Mouse (Mus musculus): ENCODE results near the gene Cdc25a. TPM values are rescaled to one million over a fixed set of nuclear protein-coding genes. Genes with fewer than 3 reads are reported as not detected.

The Cdc25a gene
- polyA plus RNA-seq, 2 experiments: 10.8 to 11.9 TPM

DNA sequence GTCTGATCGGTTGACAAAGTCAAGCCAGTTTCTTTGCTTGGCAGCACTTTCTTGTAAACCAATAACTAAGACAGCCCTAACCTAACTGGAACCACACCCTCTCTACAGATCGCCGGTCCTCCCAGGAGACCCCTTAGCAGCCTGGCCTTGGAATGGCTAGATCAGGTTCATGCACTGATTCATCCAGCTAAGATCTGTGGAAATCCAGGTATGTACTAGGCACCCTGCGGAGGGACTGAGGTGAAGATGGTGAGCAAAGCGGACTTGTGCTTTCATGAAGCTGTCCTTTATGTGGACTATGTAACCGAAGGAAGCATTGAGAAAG, 42.3 kb upstream of the Cdc25a start:
- peak overlapping the region; percentile 79 for H3K9ac ChIP-seq (replicated peaks)
- WGBS (ENCODE audit: insufficient replicate concordance): 5% methylated on average over 6 of the region's 6 CpGs
- peak overlapping the region; percentile 98 for H3K4me2 ChIP-seq (ENCODE audit: low read depth)
- no peak for DNase-seq (ENCODE audit: low read depth in 3 of 3, low spot score in 3 of 3)
- no peak overlapping the region; the same call in 1 of the 2 replicates for H3K27ac ChIP-seq
- peak overlapping the region; percentile 70 to 96 for H3K4me3 ChIP-seq (ENCODE audit: insufficient read depth in 1 of 2, low read depth in 2 of 2, low read length in 2 of 2)
- TF ChIP-seq CTCF (IDR thresholded peaks at IDR 0.05; ENCODE audit: low read depth): no peak
- no peak for TF ChIP-seq EP300 (IDR thresholded peaks at IDR 0.05; ENCODE audit: low read depth)
- no peaks in the 10 kb centered on the region for H3K27me3 ChIP-seq (ENCODE audit: control insufficient read depth, insufficient read depth, low read length)
- no peaks in the 10 kb centered on the region for H3K36me3 ChIP-seq (replicated peaks; ENCODE audit: control insufficient read depth, insufficient read depth, low read depth)
- peaks cover 4 to 10% of the 10 kb centered on the region in 2 experiments; a peak in 2 of 4 replicates for H3K4me1 ChIP-seq (replicated peaks; ENCODE audit: control insufficient read depth in 2 of 2, insufficient read depth in 2 of 2, low read length in 1 of 2)
- no peak; the same call in 1 of the 2 replicates for ATAC-seq (ENCODE audit: insufficient read depth)
- no peaks in the 10 kb centered on the region for H3K9me3 ChIP-seq (ENCODE audit: control insufficient read depth, low read length)

DNA sequence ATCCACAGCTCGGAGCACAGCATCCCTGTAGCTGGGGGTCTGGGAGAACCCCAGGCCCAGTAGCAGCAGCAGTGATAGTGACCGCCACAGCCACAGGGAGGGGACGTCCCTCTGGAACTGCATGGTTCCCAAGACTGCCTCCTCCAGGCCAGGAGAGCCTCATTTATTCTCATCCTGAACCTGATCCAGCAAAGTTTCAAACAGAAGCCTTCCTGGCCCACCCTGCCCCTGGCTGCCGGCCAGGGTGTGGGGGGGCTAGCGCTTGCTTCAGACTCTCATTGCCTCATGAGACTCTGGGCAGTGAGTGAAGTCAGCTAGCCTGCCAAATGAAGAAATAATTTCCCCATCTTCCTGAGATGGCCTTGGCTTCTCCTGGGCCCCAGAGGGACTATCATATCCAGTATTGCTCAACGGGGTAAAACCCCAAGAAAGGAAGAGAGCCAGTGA, 26.0 kb upstream of the Cdc25a start, which contains the start of gene Camp:
Gene Camp, minus strand, starts transcription at position 306 of the 447 bp plus-strand sequence.
- H3K36me3 ChIP-seq (replicated peaks; ENCODE audit: control insufficient read depth, insufficient read depth, low read depth): no peaks in the 10 kb centered on the region
- DNase-seq (ENCODE audit: low read depth in 3 of 3, low spot score in 3 of 3) (no peak), ATAC-seq (ENCODE audit: insufficient read depth) (no peak)
- no peaks in the 10 kb centered on the region for H3K27me3 ChIP-seq (ENCODE audit: control insufficient read depth, insufficient read depth, low read length)
- H3K4me2 ChIP-seq (ENCODE audit: low read depth): no peak within 1 kb of the TSS
- no peak within 1 kb of the TSS for H3K9ac ChIP-seq (replicated peaks)
- no peak within 1 kb of the TSS for H3K4me3 ChIP-seq (ENCODE audit: insufficient read depth in 1 of 2, low read depth in 2 of 2, low read length in 2 of 2)
- H3K4me1 ChIP-seq (replicated peaks; ENCODE audit: control insufficient read depth in 2 of 2, insufficient read depth in 2 of 2, low read length in 1 of 2): 0 out of 4 replicates have a peak, but pooled peaks cover 0 to 2% of the 10 kb centered on the region in 2 experiments
- H3K27ac ChIP-seq: no peak within 1 kb of the TSS
- H3K9me3 ChIP-seq (ENCODE audit: control insufficient read depth, low read length): no peaks in the 10 kb centered on the region
- TF ChIP-seq CTCF (IDR thresholded peaks at IDR 0.05; ENCODE audit: low read depth) (no peak), EP300 (IDR thresholded peaks at IDR 0.05; ENCODE audit: low read depth) (no peak)
- WGBS (ENCODE audit: insufficient replicate concordance): 65% methylated on average over 6 of the region's 6 CpGs

DNA sequence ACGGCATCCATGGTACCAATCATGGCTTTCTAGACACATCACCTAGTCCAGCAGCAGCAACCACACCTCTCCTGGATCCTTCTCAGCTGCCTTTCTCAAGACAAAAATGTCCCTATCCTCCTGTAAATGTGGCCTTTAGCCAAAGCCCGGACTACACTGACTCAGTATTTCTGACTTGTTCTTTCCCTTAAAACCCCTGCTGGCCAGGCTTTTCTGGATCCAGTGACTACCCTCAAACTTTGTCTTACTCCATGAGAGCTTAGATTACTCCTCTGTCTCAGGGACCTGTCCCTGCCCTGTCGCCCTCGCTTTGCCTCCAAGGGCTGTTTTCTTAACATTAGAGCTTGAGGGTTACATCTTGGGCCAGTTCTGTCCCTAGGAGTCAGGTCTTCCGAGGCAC, 25.3 kb upstream of the Cdc25a start:
- 72% methylated on average over 5 of the region's 5 CpGs for WGBS (ENCODE audit: insufficient replicate concordance)
- Histone ChIP-seq H3K4me3 (ENCODE audit: insufficient read depth in 1 of 2, low read depth in 2 of 2, low read length in 2 of 2) (no peak overlapping the region), H3K4me2 (ENCODE audit: low read depth) (no peak overlapping the region), H3K36me3 (replicated peaks; ENCODE audit: control insufficient read depth, insufficient read depth, low read depth) (no peaks in the 10 kb centered on the region), H3K9ac (replicated peaks) (no peak overlapping the region), H3K4me1 (replicated peaks; ENCODE audit: control insufficient read depth in 2 of 2, insufficient read depth in 2 of 2, low read length in 1 of 2) (0 out of 4 replicates have a peak, but pooled peaks cover 0 to 2% of the 10 kb centered on the region in 2 experiments), H3K9me3 (ENCODE audit: control insufficient read depth, low read length) (no peaks in the 10 kb centered on the region), H3K27me3 (ENCODE audit: control insufficient read depth, insufficient read depth, low read length) (no peaks in the 10 kb centered on the region), H3K27ac (no peak overlapping the region)
- no peak for ATAC-seq (ENCODE audit: insufficient read depth)
- no peak for DNase-seq (ENCODE audit: low read depth in 3 of 3, low spot score in 3 of 3)
- no peak for TF ChIP-seq CTCF (IDR thresholded peaks at IDR 0.05; ENCODE audit: low read depth)
- no peak for TF ChIP-seq EP300 (IDR thresholded peaks at IDR 0.05; ENCODE audit: low read depth)

DNA sequence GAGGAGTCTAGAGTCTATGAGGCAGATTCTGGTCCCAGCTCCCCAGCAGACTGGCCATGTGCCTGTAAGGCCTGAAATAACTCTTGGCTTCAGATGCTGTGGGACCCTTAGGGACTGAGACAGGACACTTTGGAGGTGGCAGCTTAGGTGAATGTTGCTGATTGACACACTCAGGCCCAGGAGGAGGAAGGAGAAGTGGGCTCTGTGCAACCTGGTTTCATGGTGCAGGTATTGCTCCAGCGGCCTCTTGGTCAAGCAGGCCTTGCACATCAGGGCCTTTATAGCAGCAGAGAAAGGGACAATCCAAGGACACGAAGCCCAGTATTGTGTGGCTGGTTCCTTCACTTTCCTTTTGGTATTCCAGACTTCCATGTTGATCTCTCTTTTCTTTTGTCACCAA, 21.0 kb upstream of the Cdc25a start:
- Histone ChIP-seq H3K27me3 (ENCODE audit: control insufficient read depth, insufficient read depth, low read length) (no peaks in the 10 kb centered on the region), H3K4me1 (replicated peaks; ENCODE audit: control insufficient read depth in 2 of 2, insufficient read depth in 2 of 2, low read length in 1 of 2) (0 out of 4 replicates have a peak, but pooled peaks cover 0 to 2% of the 10 kb centered on the region in 2 experiments), H3K4me3 (ENCODE audit: insufficient read depth in 1 of 2, low read depth in 2 of 2, low read length in 2 of 2) (no peak overlapping the region), H3K27ac (no peak overlapping the region), H3K36me3 (replicated peaks; ENCODE audit: control insufficient read depth, insufficient read depth, low read depth) (no peaks in the 10 kb centered on the region), H3K9me3 (ENCODE audit: control insufficient read depth, low read length) (no peaks in the 10 kb centered on the region), H3K4me2 (ENCODE audit: low read depth) (no peak overlapping the region), H3K9ac (replicated peaks) (no peak overlapping the region)
- 60% methylated on average over 2 of the region's 2 CpGs for WGBS (ENCODE audit: insufficient replicate concordance)
- TF ChIP-seq EP300 (IDR thresholded peaks at IDR 0.05; ENCODE audit: low read depth) (no peak), CTCF (IDR thresholded peaks at IDR 0.05; ENCODE audit: low read depth) (no peak)
- no peak for ATAC-seq (ENCODE audit: insufficient read depth)
- DNase-seq (ENCODE audit: low read depth in 3 of 3, low spot score in 3 of 3): no peak

DNA sequence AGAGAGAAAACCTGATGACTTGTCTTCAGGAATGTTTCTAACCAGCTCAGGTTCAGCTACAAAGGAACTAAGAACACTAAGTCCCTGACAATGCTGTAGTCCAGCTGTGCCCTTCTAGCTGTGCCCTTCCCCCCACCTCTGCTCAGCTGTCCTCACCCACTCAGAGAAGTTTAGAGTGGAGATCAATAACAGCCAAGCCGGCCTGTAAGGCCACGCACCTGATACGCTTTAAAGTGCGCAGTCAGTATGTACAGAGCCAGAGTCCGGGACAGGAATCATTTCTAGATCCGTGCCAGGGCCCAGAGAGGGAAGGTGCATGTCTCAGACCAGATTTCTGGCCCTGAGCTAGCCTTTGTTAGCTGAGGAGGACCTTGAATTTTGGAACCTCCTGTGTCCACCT, 19.4 kb upstream of the Cdc25a start:
- no peak for DNase-seq (ENCODE audit: low read depth in 3 of 3, low spot score in 3 of 3)
- peak; percentile 41; the same call in 1 of the 2 replicates for ATAC-seq (ENCODE audit: insufficient read depth)

More for the DNA sequence above, 19.4 kb upstream of the Cdc25a start:
- no peaks in the 10 kb centered on the region for H3K4me1 ChIP-seq (replicated peaks; ENCODE audit: control insufficient read depth in 2 of 2, insufficient read depth in 2 of 2, low read length in 1 of 2)
- H3K27ac ChIP-seq: no peak overlapping the region
- H3K36me3 ChIP-seq (replicated peaks; ENCODE audit: control insufficient read depth, insufficient read depth, low read depth): no peaks in the 10 kb centered on the region
- no peak overlapping the region for H3K9ac ChIP-seq (replicated peaks)
- 80% methylated on average over 6 of the region's 6 CpGs for WGBS (ENCODE audit: insufficient replicate concordance)
- no peak for TF ChIP-seq CTCF (IDR thresholded peaks at IDR 0.05; ENCODE audit: low read depth)
- no peak for TF ChIP-seq EP300 (IDR thresholded peaks at IDR 0.05; ENCODE audit: low read depth)
- no peaks in the 10 kb centered on the region for H3K27me3 ChIP-seq (ENCODE audit: control insufficient read depth, insufficient read depth, low read length)
- no peak overlapping the region for H3K4me3 ChIP-seq (ENCODE audit: insufficient read depth in 1 of 2, low read depth in 2 of 2, low read length in 2 of 2)
- no peak overlapping the region for H3K4me2 ChIP-seq (ENCODE audit: low read depth)
- H3K9me3 ChIP-seq (ENCODE audit: control insufficient read depth, low read length): no peaks in the 10 kb centered on the region
